Mouse (Mus musculus) cerebellum, postnatal 36 days (tissue): ENCODE data around the gene Lyve1.
"Not testable (repeated sequence)": the region's sequence is repeated elsewhere in the genome, so short reads cannot be mapped to it uniquely, and the experiment has no call there.

ENCODE experiments used
- DNase-seq, 2 experiments: peaks; one replicate each; pipeline ENCODE4 v3.0.0; 2021 to 2022; ENCODE audit warnings: mixed read lengths in 2 of 2

Gene Lyve1

GRCm38 (mm10) chr7:110862751-110863289 lies at the start of gene Lyve1:
Gene Lyve1 (minus strand): TSS chr7:110863239.
- DNase-seq, result no peak

- no peak for DNase-seq
Measured at GRCm38 (mm10) chr7:110908209-110909144, 45.4 kb upstream of the Lyve1 start.

- DNase-seq, result no peak
Measured at GRCm38 (mm10) chr7:110906566-110906965, 43.5 kb upstream of the Lyve1 start.

GRCm38 (mm10) chr7:110903226-110903625 lies 40.2 kb upstream of the Lyve1 start:
- DNase-seq, result no peak

- DNase-seq, result no peak
Measured at GRCm38 (mm10) chr7:110897202-110897601, 34.2 kb upstream of the Lyve1 start.

- no peak for DNase-seq
Measured at GRCm38 (mm10) chr7:110896453-110896852, 33.4 kb upstream of the Lyve1 start.

GRCm38 (mm10) chr7:110895772-110896171 lies 32.7 kb upstream of the Lyve1 start:
- not testable (repeated sequence) for DNase-seq

- DNase-seq, result no peak
Measured at GRCm38 (mm10) chr7:110894673-110895072, 31.6 kb upstream of the Lyve1 start.

- no peak for DNase-seq
Measured at GRCm38 (mm10) chr7:110893943-110894610, 31.0 kb upstream of the Lyve1 start.

- DNase-seq, result no peak
Measured at GRCm38 (mm10) chr7:110891501-110891986, 28.5 kb upstream of the Lyve1 start.

GRCm38 (mm10) chr7:110881746-110882333 lies 18.8 kb upstream of the Lyve1 start:
- DNase-seq, result no peak

GRCm38 (mm10) chr7:110878028-110878427 lies 15.0 kb upstream of the Lyve1 start:
- DNase-seq, result no peak

GRCm38 (mm10) chr7:110876965-110877364 lies 13.9 kb upstream of the Lyve1 start:
- no peak for DNase-seq

- no peak for DNase-seq
Measured at GRCm38 (mm10) chr7:110868807-110869206, 5.8 kb upstream of the Lyve1 start.

GRCm38 (mm10) chr7:110867116-110867515 lies 4.1 kb upstream of the Lyve1 start:
- no peak for DNase-seq

- no peak for DNase-seq
Measured at GRCm38 (mm10) chr7:110866021-110866420, 3.0 kb upstream of the Lyve1 start.

- DNase-seq, result no peak
Measured at GRCm38 (mm10) chr7:110865570-110865969, 2.5 kb upstream of the Lyve1 start.

- DNase-seq, result no peak
Measured at GRCm38 (mm10) chr7:110865038-110865437, 2.0 kb upstream of the Lyve1 start.

GRCm38 (mm10) chr7:110860129-110860528 lies 2.9 kb downstream of the Lyve1 start:
- DNase-seq, result no peak

- DNase-seq, result no peak
Measured at GRCm38 (mm10) chr7:110855604-110856003, 7.4 kb downstream of the Lyve1 start.

- no peak for DNase-seq
Measured at GRCm38 (mm10) chr7:110854927-110855546, 8.0 kb downstream of the Lyve1 start.

GRCm38 (mm10) chr7:110854519-110854918 lies 8.5 kb downstream of the Lyve1 start:
- DNase-seq, result no peak

- DNase-seq, result no peak
Measured at GRCm38 (mm10) chr7:110853611-110854010, 9.4 kb downstream of the Lyve1 start.
